Mouse (Mus musculus) bone marrow, adult 2 months (tissue): ENCODE measurements at regions not wholly inside any gene's neighbourhood (a gene's known extent, or its start where the extent isn't known, plus 50 kb on each side); places are given as distances from the start of the nearest gene placed in this dataset.

Source experiments
- CTCF ChIP-seq: fragments of 200-500 bp; IDR thresholded peaks from 2 replicates; pipeline ENCODE4 v1.5.1; 2011; ENCODE audit warnings: low read length, control low read depth; ENCODE audit not compliant: control insufficient read depth, insufficient read depth
- POLR2A ChIP-seq: fragments of 200-500 bp; IDR thresholded peaks from 2 replicates; pipeline ENCODE4 v1.6.1; 2011; ENCODE audit warnings: low read depth, mild to moderate bottlenecking, control low read depth, low read length, borderline replicate concordance; ENCODE audit not compliant: control insufficient read depth

DNA sequence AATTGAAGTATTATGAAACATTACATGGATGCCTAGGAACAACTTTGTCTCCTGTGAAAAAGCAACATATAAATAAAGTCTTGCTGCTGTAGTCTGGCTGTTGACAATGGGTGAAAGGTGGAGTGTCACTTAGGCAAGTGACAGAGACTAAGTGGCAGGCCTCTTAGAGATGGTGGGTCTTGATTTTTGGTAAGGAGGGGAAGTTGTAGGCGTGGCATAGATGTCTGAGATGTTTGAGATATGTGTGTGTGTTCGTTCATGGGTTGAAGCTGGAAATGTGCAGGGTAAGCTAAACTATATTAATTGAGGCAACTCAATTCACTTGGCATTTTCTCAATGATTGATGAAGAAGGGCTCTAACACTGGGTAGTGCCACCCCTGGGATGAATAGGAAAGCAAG is 90.7 kb upstream of the Rasgrp1 start:
- no peak for TF ChIP-seq CTCF
- TF ChIP-seq POLR2A = no peak
